Mouse (Mus musculus) small intestine, adult 2 months (tissue): ENCODE measurements around the gene Morc2a. TPM values are rescaled to one million over a fixed set of nuclear protein-coding genes. Genes with fewer than 3 reads are reported as not detected.

Experiments used
- H3K27ac ChIP-seq: fragments of 200-500 bp; 2 replicates; pipeline ENCODE4 v1.5.1; 2012; ENCODE audit warnings: low read depth, low read length, control low read depth, inconsistent platforms; ENCODE audit not compliant: insufficient read depth
- H3K27me3 ChIP-seq: fragments of 200-500 bp; 2 replicates; pipeline ENCODE4 v1.6.1; 2012; ENCODE audit warnings: mild to moderate bottlenecking, moderate library complexity, low read length, inconsistent platforms; ENCODE audit not compliant: control insufficient read depth, insufficient read depth
- H3K36me3 ChIP-seq: fragments of 200-500 bp; 2 replicates; pipeline ENCODE4 v1.6.1; 2012; ENCODE audit warnings: mild to moderate bottlenecking, low read length, control low read depth, inconsistent platforms; ENCODE audit not compliant: control insufficient read depth, insufficient read depth
- H3K4me1 ChIP-seq: fragments of 200-500 bp; 2 replicates; pipeline ENCODE4 v1.6.1; 2012; ENCODE audit warnings: low read length, inconsistent platforms, mixed read lengths; ENCODE audit not compliant: control insufficient read depth, insufficient read depth, insufficient read length
- H3K4me3 ChIP-seq: fragments of 200-500 bp; 2 replicates; pipeline ENCODE4 v1.5.1; 2012; ENCODE audit warnings: low read depth, mild to moderate bottlenecking, control low read depth, inconsistent platforms, low read length, moderate library complexity
- CTCF ChIP-seq: fragments of 200-500 bp; IDR thresholded peaks from 2 replicates; pipeline ENCODE4 v1.5.1; 2012; ENCODE audit warnings: low read depth, mild to moderate bottlenecking, control low read depth, inconsistent platforms, low read length, moderate library complexity, mixed read lengths; ENCODE audit not compliant: insufficient replicate concordance, insufficient read length; ENCODE audit errors: extremely low read depth
- POLR2A ChIP-seq: fragments of 200-500 bp; IDR thresholded peaks from 2 replicates; pipeline ENCODE4 v1.6.1; 2012; ENCODE audit warnings: low read depth, mild to moderate bottlenecking, control low read depth, inconsistent platforms, low read length, moderate library complexity
- WGBS: fragments of 180-500 bp; shearing (Covaris S2); methylation state at CpG from one replicate; pipeline ENCODE4 v1.1.7; 2018; 5-methylcytosine and 5-hydroxymethylcytosine counted together
- polyA plus RNA-seq: library from polyadenylated mRNA; depleted of rRNA; stranded (reverse); fragments of >200 nt; gene quantifications from 2 replicates; pipeline ENCODE4 v1.2.3, GENCODE M21; 2012

Gene Morc2a
- polyA plus RNA-seq, 1 experiment, result 4.2 TPM

GRCm38 (mm10) chr11:3723910-3724309 lies 74.9 kb downstream of the Morc2a start:
- Histone ChIP-seq H3K36me3 (no peaks in the 10 kb centered on the region), H3K4me3 (no peak overlapping the region), H3K27ac (no peak overlapping the region), H3K4me1 (no peaks in the 10 kb centered on the region), H3K27me3 (no peaks in the 10 kb centered on the region)
- no peak for TF ChIP-seq CTCF
- 77% methylated on average over 4 of the region's 4 CpGs for WGBS

GRCm38 (mm10) chr11:3724726-3725125 lies 75.7 kb downstream of the Morc2a start:
- Histone ChIP-seq H3K36me3 (no peaks in the 10 kb centered on the region), H3K4me1 (no peaks in the 10 kb centered on the region), H3K4me3 (no peak overlapping the region), H3K27ac (no peak overlapping the region), H3K27me3 (no peaks in the 10 kb centered on the region)
- TF ChIP-seq POLR2A, result no peak
- no peak for TF ChIP-seq CTCF
- 64% methylated on average over 5 of the region's 5 CpGs for WGBS

- Histone ChIP-seq H3K27ac (no peak overlapping the region), H3K27me3 (no peaks in the 10 kb centered on the region), H3K36me3 (no peaks in the 10 kb centered on the region), H3K4me1 (no peaks in the 10 kb centered on the region), H3K4me3 (no peak overlapping the region)
- TF ChIP-seq POLR2A (no peak), CTCF (no peak)
- 59% methylated on average over 10 of the region's 10 CpGs for WGBS
Measured at GRCm38 (mm10) chr11:3725331-3726054, 76.5 kb downstream of the Morc2a start.

GRCm38 (mm10) chr11:3727438-3728105 lies 78.6 kb downstream of the Morc2a start:
- no peak overlapping the region for H3K4me3 ChIP-seq

GRCm38 (mm10) chr11:3731469-3731868 lies 82.5 kb downstream of the Morc2a start:
- no peaks in the 10 kb centered on the region for H3K36me3 ChIP-seq

More at GRCm38 (mm10) chr11:3727438-3728105, 78.6 kb downstream of the Morc2a start:
- Histone ChIP-seq H3K36me3 (no peaks in the 10 kb centered on the region), H3K27me3 (no peaks in the 10 kb centered on the region), H3K27ac (no peak overlapping the region), H3K4me1 (no peaks in the 10 kb centered on the region)
- TF ChIP-seq POLR2A (no peak), CTCF (no peak)
- WGBS, result 60% methylated on average over 9 of the region's 9 CpGs

GRCm38 (mm10) chr11:3733933-3734636 lies 85.1 kb downstream of the Morc2a start:
- Histone ChIP-seq H3K36me3 (no peaks in the 10 kb centered on the region), H3K4me3 (no peak overlapping the region), H3K27me3 (no peaks in the 10 kb centered on the region), H3K27ac (no peak overlapping the region), H3K4me1 (no peaks in the 10 kb centered on the region)
- TF ChIP-seq POLR2A (no peak), CTCF (no peak)
- 75% methylated on average over 14 of the region's 14 CpGs for WGBS

More at GRCm38 (mm10) chr11:3731469-3731868, 82.5 kb downstream of the Morc2a start:
- TF ChIP-seq CTCF (no peak), POLR2A (no peak)
- 74% methylated on average over 4 of the region's 4 CpGs for WGBS
- Histone ChIP-seq H3K4me1 (no peaks in the 10 kb centered on the region), H3K4me3 (no peak overlapping the region), H3K27me3 (no peaks in the 10 kb centered on the region), H3K27ac (no peak overlapping the region)

GRCm38 (mm10) chr11:3735715-3736114 lies 86.7 kb downstream of the Morc2a start:
- Histone ChIP-seq H3K4me1 (no peaks in the 10 kb centered on the region), H3K4me3 (no peak overlapping the region), H3K36me3 (no peaks in the 10 kb centered on the region), H3K27me3 (no peaks in the 10 kb centered on the region), H3K27ac (no peak overlapping the region)
- 67% methylated on average over 11 of the region's 11 CpGs for WGBS
- TF ChIP-seq CTCF (no peak), POLR2A (no peak)
